Mouse (Mus musculus): ENCODE measurements at regions not wholly inside any gene's neighbourhood (a gene's known extent, or its start where the extent isn't known, plus 50 kb on each side); places are given as distances from the start of the nearest gene placed in this dataset.

DNA sequence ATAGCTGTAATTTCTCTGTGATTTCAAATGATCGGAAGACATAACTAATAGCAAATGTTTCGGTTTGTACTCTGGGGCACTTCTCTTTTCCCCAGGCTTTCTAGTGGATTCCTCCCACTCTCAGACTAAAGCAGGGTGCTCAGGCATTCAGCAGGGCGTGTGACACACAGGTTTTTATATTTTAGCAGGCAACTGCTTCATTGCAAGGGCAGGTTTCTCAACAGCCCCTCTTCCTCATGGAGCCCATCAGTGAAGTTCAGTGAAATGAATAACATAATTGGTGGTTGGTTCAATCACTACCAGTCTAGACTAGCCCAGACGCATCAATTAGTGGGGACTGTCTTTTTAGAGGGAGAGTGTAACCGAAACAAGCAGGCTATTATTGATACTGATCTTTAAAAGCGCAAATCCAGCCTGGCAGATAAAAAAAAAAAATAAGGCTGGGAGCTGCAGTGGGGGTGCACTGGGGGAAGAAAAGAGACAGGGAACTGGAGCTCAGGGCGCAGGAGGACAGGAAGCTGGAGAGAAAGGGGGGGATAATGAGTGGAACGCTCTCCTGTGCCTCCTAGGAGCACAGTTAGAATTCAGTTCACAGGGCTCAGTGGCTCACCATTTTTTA is 422.3 kb upstream of the Ubash3b start:
- H3K27me3 ChIP-seq (ENCODE audit: insufficient read depth, low read length), result 0 out of 2 replicates have a peak, but pooled peaks cover 20% of the 10 kb centered on the region
- H3K27ac ChIP-seq (ENCODE audit: low read depth), result no peak overlapping the region
- H3K36me3 ChIP-seq (replicated peaks; ENCODE audit: insufficient read depth, low read length), result no peaks in the 10 kb centered on the region
- no peak overlapping the region for H3K9ac ChIP-seq (replicated peaks)
- H3K4me2 ChIP-seq (ENCODE audit: low read depth, low read length), result 0 out of 2 replicates have a peak overlapping the region, but pooled peaks have one; percentile 13
- DNase-seq, result no peak
- no peak for ATAC-seq
- WGBS (ENCODE audit: insufficient replicate concordance), result 34% methylated on average over 8 of the region's 8 CpGs
- no peaks in the 10 kb centered on the region for H3K4me1 ChIP-seq (ENCODE audit: insufficient read depth)
- TF ChIP-seq CTCF (IDR thresholded peaks at IDR 0.05; ENCODE audit: low read depth) (no peak), EP300 (IDR thresholded peaks at IDR 0.05; ENCODE audit: low read depth) (no peak)
- H3K4me3 ChIP-seq (ENCODE audit: low read depth, low read length), result no peak overlapping the region
- no peaks in the 10 kb centered on the region for H3K9me3 ChIP-seq (ENCODE audit: low read length)

DNA sequence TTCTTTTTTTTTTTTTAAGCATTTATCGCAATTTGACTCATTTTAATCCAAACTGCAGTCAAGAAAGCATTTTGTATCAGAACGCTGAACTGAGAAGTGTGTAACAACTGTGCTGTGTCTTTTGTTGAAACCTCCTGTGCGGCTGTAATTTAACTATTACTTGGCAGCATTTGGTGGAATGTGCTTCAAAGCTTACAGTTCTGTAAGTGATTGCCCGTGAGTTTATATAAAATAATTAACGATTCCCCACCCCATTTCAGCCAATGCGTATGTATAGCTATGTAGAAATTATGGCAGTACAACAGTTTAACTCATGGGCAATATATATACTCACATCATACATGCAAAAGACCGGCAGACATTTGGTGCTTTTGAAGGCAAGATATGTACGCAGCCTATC is 421.8 kb upstream of the Ubash3b start:
- H3K36me3 ChIP-seq (replicated peaks; ENCODE audit: insufficient read depth, low read length), result no peaks in the 10 kb centered on the region
- TF ChIP-seq EP300 (IDR thresholded peaks at IDR 0.05; ENCODE audit: low read depth) (no peak), CTCF (IDR thresholded peaks at IDR 0.05; ENCODE audit: low read depth) (no peak)
- H3K27me3 ChIP-seq (ENCODE audit: insufficient read depth, low read length), result peaks cover 22% of the 10 kb centered on the region; the same call in 1 of the 2 replicates
- DNase-seq, result no peak
- no peaks in the 10 kb centered on the region for H3K9me3 ChIP-seq (ENCODE audit: low read length)
- H3K4me2 ChIP-seq (ENCODE audit: low read depth, low read length), result no peak overlapping the region
- no peak overlapping the region for H3K9ac ChIP-seq (replicated peaks)
- no peak overlapping the region for H3K27ac ChIP-seq (ENCODE audit: low read depth)
- no peaks in the 10 kb centered on the region for H3K4me1 ChIP-seq (ENCODE audit: insufficient read depth)
- H3K4me3 ChIP-seq (ENCODE audit: low read depth, low read length), result no peak overlapping the region
- ATAC-seq, result no peak
- WGBS (ENCODE audit: insufficient replicate concordance), result 67% methylated on average over 8 of the region's 8 CpGs

- no peak for ATAC-seq
- Histone ChIP-seq H3K4me1 (ENCODE audit: insufficient read depth) (no peaks in the 10 kb centered on the region), H3K4me3 (ENCODE audit: low read depth, low read length) (no peak overlapping the region), H3K4me2 (ENCODE audit: low read depth, low read length) (no peak overlapping the region), H3K36me3 (replicated peaks; ENCODE audit: insufficient read depth, low read length) (no peaks in the 10 kb centered on the region), H3K27ac (ENCODE audit: low read depth) (no peak overlapping the region), H3K27me3 (ENCODE audit: insufficient read depth, low read length) (peaks cover 24% of the 10 kb centered on the region; the same call in 1 of the 2 replicates), H3K9ac (replicated peaks) (no peak overlapping the region), H3K9me3 (ENCODE audit: low read length) (no peaks in the 10 kb centered on the region)
- no peak for TF ChIP-seq EP300 (IDR thresholded peaks at IDR 0.05; ENCODE audit: low read depth)
- TF ChIP-seq CTCF (IDR thresholded peaks at IDR 0.05; ENCODE audit: low read depth), result no peak
- 63% methylated on average over 5 of the region's 5 CpGs for WGBS (ENCODE audit: insufficient replicate concordance)
- DNase-seq, result no peak
Observed at GRCm38 (mm10) chr9:41582711-41583236, 421.3 kb upstream of the Ubash3b start.

DNA sequence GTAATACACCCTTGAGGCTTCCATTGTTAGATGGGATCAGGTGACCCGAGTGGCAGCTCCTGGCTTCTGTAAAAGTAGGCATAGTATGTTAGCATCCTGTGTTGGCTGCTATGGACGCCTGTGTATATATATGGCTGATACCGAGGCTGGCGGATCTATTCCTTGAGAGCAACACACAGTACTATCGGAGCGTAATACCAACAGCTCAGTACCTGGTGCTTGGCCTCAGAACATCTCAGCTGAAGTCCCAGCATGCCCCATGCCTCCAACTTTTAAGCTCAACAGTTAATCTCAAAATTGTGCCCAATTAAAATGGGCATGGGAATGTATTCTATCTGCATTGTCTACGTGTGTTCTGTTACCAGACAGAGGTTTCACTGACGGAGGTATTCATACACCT is 420.7 kb upstream of the Ubash3b start:
- H3K9ac ChIP-seq (replicated peaks), result no peak overlapping the region
- no peaks in the 10 kb centered on the region for H3K9me3 ChIP-seq (ENCODE audit: low read length)
- DNase-seq, result no peak
- 0 out of 2 replicates have a peak overlapping the region, but pooled peaks have one; percentile 13 for H3K4me2 ChIP-seq (ENCODE audit: low read depth, low read length)
- no peaks in the 10 kb centered on the region for H3K4me1 ChIP-seq (ENCODE audit: insufficient read depth)
- no peak overlapping the region for H3K27ac ChIP-seq (ENCODE audit: low read depth)
- no peaks in the 10 kb centered on the region for H3K36me3 ChIP-seq (replicated peaks; ENCODE audit: insufficient read depth, low read length)
- H3K4me3 ChIP-seq (ENCODE audit: low read depth, low read length), result no peak overlapping the region
- TF ChIP-seq CTCF (IDR thresholded peaks at IDR 0.05; ENCODE audit: low read depth), result no peak
- no peak for TF ChIP-seq EP300 (IDR thresholded peaks at IDR 0.05; ENCODE audit: low read depth)
- no peak for ATAC-seq
- 54% methylated on average over 8 of the region's 8 CpGs for WGBS (ENCODE audit: insufficient replicate concordance)
- peaks cover 24% of the 10 kb centered on the region; the same call in 1 of the 2 replicates for H3K27me3 ChIP-seq (ENCODE audit: insufficient read depth, low read length)

- peaks cover 24% of the 10 kb centered on the region; the same call in 1 of the 2 replicates for H3K27me3 ChIP-seq (ENCODE audit: insufficient read depth, low read length)
- H3K9me3 ChIP-seq (ENCODE audit: low read length), result no peaks in the 10 kb centered on the region
- H3K4me2 ChIP-seq (ENCODE audit: low read depth, low read length), result 0 out of 2 replicates have a peak overlapping the region, but pooled peaks have one; percentile 13
- DNase-seq, result no peak
- H3K4me1 ChIP-seq (ENCODE audit: insufficient read depth), result no peaks in the 10 kb centered on the region
- WGBS (ENCODE audit: insufficient replicate concordance), result 29% methylated on average over 9 of the region's 9 CpGs
- ATAC-seq, result no peak
- H3K9ac ChIP-seq (replicated peaks), result no peak overlapping the region
- no peak overlapping the region for H3K27ac ChIP-seq (ENCODE audit: low read depth)
- TF ChIP-seq CTCF (IDR thresholded peaks at IDR 0.05; ENCODE audit: low read depth), result no peak
- TF ChIP-seq EP300 (IDR thresholded peaks at IDR 0.05; ENCODE audit: low read depth), result no peak
- no peaks in the 10 kb centered on the region for H3K36me3 ChIP-seq (replicated peaks; ENCODE audit: insufficient read depth, low read length)
- H3K4me3 ChIP-seq (ENCODE audit: low read depth, low read length), result 0 out of 2 replicates have a peak overlapping the region, but pooled peaks have one; percentile 27
Observed at GRCm38 (mm10) chr9:41581741-41582140, 420.2 kb upstream of the Ubash3b start.

GRCm38 (mm10) chr9:41581152-41581551 is 419.7 kb upstream of the Ubash3b start:
- no peaks in the 10 kb centered on the region for H3K4me1 ChIP-seq (ENCODE audit: insufficient read depth)
- H3K4me3 ChIP-seq (ENCODE audit: low read depth, low read length), result peak overlapping the region; percentile 27
- peak overlapping the region; percentile 55 for H3K4me2 ChIP-seq (ENCODE audit: low read depth, low read length)
- WGBS (ENCODE audit: insufficient replicate concordance), result 4% methylated on average over 14 of the region's 14 CpGs
- ATAC-seq (no peak), DNase-seq (no peak)
- TF ChIP-seq CTCF (IDR thresholded peaks at IDR 0.05; ENCODE audit: low read depth) (no peak), EP300 (IDR thresholded peaks at IDR 0.05; ENCODE audit: low read depth) (no peak)
- H3K9ac ChIP-seq (replicated peaks), result no peak overlapping the region
- H3K36me3 ChIP-seq (replicated peaks; ENCODE audit: insufficient read depth, low read length), result no peaks in the 10 kb centered on the region
- no peak overlapping the region for H3K27ac ChIP-seq (ENCODE audit: low read depth)
- peaks cover 24% of the 10 kb centered on the region; the same call in 1 of the 2 replicates for H3K27me3 ChIP-seq (ENCODE audit: insufficient read depth, low read length)
- no peaks in the 10 kb centered on the region for H3K9me3 ChIP-seq (ENCODE audit: low read length)
